Mouse (Mus musculus): ENCODE measurements around the gene Desi1. TPM values are rescaled to one million over a fixed set of nuclear protein-coding genes. Genes with fewer than 3 reads are reported as not detected.
"Not testable (repeated sequence)": the region's sequence is repeated elsewhere in the genome, so short reads cannot be mapped to it uniquely, and the experiment has no call there.

Gene Desi1
- polyA plus RNA-seq, 1 experiment from 2014 or later, result 23.8 TPM

GRCm38 (mm10) chr15:81982173-81982572, 51.5 kb downstream of the Desi1 start:
- H3K27me3 ChIP-seq (ENCODE audit: control insufficient read depth, insufficient read depth, low read length), result no peaks in the 10 kb centered on the region
- ATAC-seq (replicated peaks; ENCODE audit: insufficient number of reproducible peaks, low FRiP score, low TSS enrichment), result no peak
- H3K36me3 ChIP-seq (ENCODE audit: control insufficient read depth, insufficient read depth, low read length), result no peaks in the 10 kb centered on the region
- H3K9ac ChIP-seq (ENCODE audit: low read depth, low read length), result no peak overlapping the region
- no peaks in the 10 kb centered on the region for H3K4me1 ChIP-seq (ENCODE audit: control insufficient read depth, insufficient read depth, low read length)
- no peak overlapping the region for H3K4me2 ChIP-seq
- no peak overlapping the region for H3K4me3 ChIP-seq (ENCODE audit: low read depth, low read length)
- 53% methylated on average over 1 of the region's 1 CpGs for WGBS (ENCODE audit: insufficient replicate concordance)
- H3K9me3 ChIP-seq (replicated peaks; ENCODE audit: control insufficient read depth, low read length), result no peaks in the 10 kb centered on the region
- H3K27ac ChIP-seq (ENCODE audit: low read depth, low read length), result no peak overlapping the region

GRCm38 (mm10) chr15:81980321-81980720, 53.3 kb downstream of the Desi1 start, which contains the start of gene 1700029P11Rik:
1700029P11Rik (plus strand) TSS chr15:81980540.
- H3K36me3 ChIP-seq (ENCODE audit: control insufficient read depth, insufficient read depth, low read length), result no peaks in the 10 kb centered on the region
- H3K4me1 ChIP-seq (ENCODE audit: control insufficient read depth, insufficient read depth, low read length), result no peaks in the 10 kb centered on the region
- H3K9me3 ChIP-seq (replicated peaks; ENCODE audit: control insufficient read depth, low read length), result no peaks in the 10 kb centered on the region
- no peak within 1 kb of the TSS for H3K9ac ChIP-seq (ENCODE audit: low read depth, low read length)
- no peaks in the 10 kb centered on the region for H3K27me3 ChIP-seq (ENCODE audit: control insufficient read depth, insufficient read depth, low read length)
- ATAC-seq (replicated peaks; ENCODE audit: insufficient number of reproducible peaks, low FRiP score, low TSS enrichment), result no peak
- H3K4me2 ChIP-seq, result no peak within 1 kb of the TSS
- no peak within 1 kb of the TSS for H3K4me3 ChIP-seq (ENCODE audit: low read depth, low read length)
- WGBS (ENCODE audit: insufficient replicate concordance), result 88% methylated on average over 23 of the region's 23 CpGs
- H3K27ac ChIP-seq (ENCODE audit: low read depth, low read length), result no peak within 1 kb of the TSS

- not testable (repeated sequence) for H3K36me3 ChIP-seq (ENCODE audit: control insufficient read depth, insufficient read depth, low read length); H3K4me2 ChIP-seq; H3K27me3 ChIP-seq (ENCODE audit: control insufficient read depth, insufficient read depth, low read length); H3K9me3 ChIP-seq (replicated peaks; ENCODE audit: control insufficient read depth, low read length); H3K4me1 ChIP-seq (ENCODE audit: control insufficient read depth, insufficient read depth, low read length); ATAC-seq (replicated peaks; ENCODE audit: insufficient number of reproducible peaks, low FRiP score, low TSS enrichment); H3K9ac ChIP-seq (ENCODE audit: low read depth, low read length); H3K4me3 ChIP-seq (ENCODE audit: low read depth, low read length); H3K27ac ChIP-seq (ENCODE audit: low read depth, low read length)
- whole genome bisulfite sequencing (ENCODE audit: insufficient replicate concordance), result 90% methylated on average over 8 of the region's 8 CpGs
These were observed 58.5 kb downstream of the Desi1 start for GRCm38 (mm10) chr15:81975156-81975555.

- H3K36me3 ChIP-seq (ENCODE audit: control insufficient read depth, insufficient read depth, low read length); H3K9ac ChIP-seq (ENCODE audit: low read depth, low read length); ATAC-seq (replicated peaks; ENCODE audit: insufficient number of reproducible peaks, low FRiP score, low TSS enrichment); H3K27ac ChIP-seq (ENCODE audit: low read depth, low read length); H3K4me1 ChIP-seq (ENCODE audit: control insufficient read depth, insufficient read depth, low read length); H3K27me3 ChIP-seq (ENCODE audit: control insufficient read depth, insufficient read depth, low read length); H3K4me3 ChIP-seq (ENCODE audit: low read depth, low read length); H3K4me2 ChIP-seq; H3K9me3 ChIP-seq (replicated peaks; ENCODE audit: control insufficient read depth, low read length): not testable (repeated sequence)
- WGBS (ENCODE audit: insufficient replicate concordance), result 83% methylated on average over 4 of the region's 4 CpGs
These were observed 63.2 kb downstream of the Desi1 start for GRCm38 (mm10) chr15:81970498-81970897.

GRCm38 (mm10) chr15:81969635-81970034, 64.0 kb downstream of the Desi1 start:
- H3K4me2 ChIP-seq; H3K9ac ChIP-seq (ENCODE audit: low read depth, low read length); H3K27me3 ChIP-seq (ENCODE audit: control insufficient read depth, insufficient read depth, low read length); H3K4me3 ChIP-seq (ENCODE audit: low read depth, low read length); H3K9me3 ChIP-seq (replicated peaks; ENCODE audit: control insufficient read depth, low read length); H3K36me3 ChIP-seq (ENCODE audit: control insufficient read depth, insufficient read depth, low read length); H3K4me1 ChIP-seq (ENCODE audit: control insufficient read depth, insufficient read depth, low read length); ATAC-seq (replicated peaks; ENCODE audit: insufficient number of reproducible peaks, low FRiP score, low TSS enrichment); H3K27ac ChIP-seq (ENCODE audit: low read depth, low read length): not testable (repeated sequence)
- 71% methylated on average over 6 of the region's 6 CpGs for WGBS (ENCODE audit: insufficient replicate concordance)

GRCm38 (mm10) chr15:81969173-81969572, 64.5 kb downstream of the Desi1 start:
- 54% methylated on average over 7 of the region's 7 CpGs for WGBS (ENCODE audit: insufficient replicate concordance)
- Histone ChIP-seq H3K4me3 (ENCODE audit: low read depth, low read length) (no peak overlapping the region), H3K9ac (ENCODE audit: low read depth, low read length) (no peak overlapping the region), H3K4me1 (ENCODE audit: control insufficient read depth, insufficient read depth, low read length) (no peaks in the 10 kb centered on the region), H3K9me3 (replicated peaks; ENCODE audit: control insufficient read depth, low read length) (no peaks in the 10 kb centered on the region; the same call in 1 of the 2 replicates), H3K27me3 (ENCODE audit: control insufficient read depth, insufficient read depth, low read length) (no peaks in the 10 kb centered on the region), H3K27ac (ENCODE audit: low read depth, low read length) (no peak overlapping the region), H3K36me3 (ENCODE audit: control insufficient read depth, insufficient read depth, low read length) (no peaks in the 10 kb centered on the region), H3K4me2 (no peak overlapping the region)
- ATAC-seq (replicated peaks; ENCODE audit: insufficient number of reproducible peaks, low FRiP score, low TSS enrichment), result no peak

GRCm38 (mm10) chr15:81968447-81968846, 65.2 kb downstream of the Desi1 start:
- ATAC-seq (replicated peaks; ENCODE audit: insufficient number of reproducible peaks, low FRiP score, low TSS enrichment), result no peak
- Histone ChIP-seq H3K4me1 (ENCODE audit: control insufficient read depth, insufficient read depth, low read length) (no peaks in the 10 kb centered on the region), H3K36me3 (ENCODE audit: control insufficient read depth, insufficient read depth, low read length) (no peaks in the 10 kb centered on the region), H3K27me3 (ENCODE audit: control insufficient read depth, insufficient read depth, low read length) (no peaks in the 10 kb centered on the region), H3K9me3 (replicated peaks; ENCODE audit: control insufficient read depth, low read length) (no peaks in the 10 kb centered on the region; the same call in 1 of the 2 replicates), H3K27ac (ENCODE audit: low read depth, low read length) (no peak overlapping the region), H3K9ac (ENCODE audit: low read depth, low read length) (no peak overlapping the region), H3K4me2 (no peak overlapping the region), H3K4me3 (ENCODE audit: low read depth, low read length) (no peak overlapping the region)
- WGBS (ENCODE audit: insufficient replicate concordance), result 60% methylated on average over 2 of the region's 2 CpGs

GRCm38 (mm10) chr15:81967821-81968220, 65.8 kb downstream of the Desi1 start:
- Histone ChIP-seq H3K4me3 (ENCODE audit: low read depth, low read length) (no peak overlapping the region), H3K9ac (ENCODE audit: low read depth, low read length) (no peak overlapping the region), H3K27me3 (ENCODE audit: control insufficient read depth, insufficient read depth, low read length) (no peaks in the 10 kb centered on the region), H3K27ac (ENCODE audit: low read depth, low read length) (no peak overlapping the region), H3K36me3 (ENCODE audit: control insufficient read depth, insufficient read depth, low read length) (no peaks in the 10 kb centered on the region), H3K4me1 (ENCODE audit: control insufficient read depth, insufficient read depth, low read length) (no peaks in the 10 kb centered on the region), H3K4me2 (no peak overlapping the region), H3K9me3 (replicated peaks; ENCODE audit: control insufficient read depth, low read length) (no peaks in the 10 kb centered on the region; the same call in 1 of the 2 replicates)
- no peak for ATAC-seq (replicated peaks; ENCODE audit: insufficient number of reproducible peaks, low FRiP score, low TSS enrichment)
- WGBS (ENCODE audit: insufficient replicate concordance), result 84% methylated on average over 5 of the region's 5 CpGs

- Histone ChIP-seq H3K27ac (ENCODE audit: low read depth, low read length) (no peak overlapping the region), H3K4me1 (ENCODE audit: control insufficient read depth, insufficient read depth, low read length) (no peaks in the 10 kb centered on the region), H3K4me3 (ENCODE audit: low read depth, low read length) (no peak overlapping the region), H3K9me3 (replicated peaks; ENCODE audit: control insufficient read depth, low read length) (no peaks in the 10 kb centered on the region), H3K36me3 (ENCODE audit: control insufficient read depth, insufficient read depth, low read length) (no peaks in the 10 kb centered on the region), H3K9ac (ENCODE audit: low read depth, low read length) (no peak overlapping the region), H3K27me3 (ENCODE audit: control insufficient read depth, insufficient read depth, low read length) (no peaks in the 10 kb centered on the region), H3K4me2 (no peak overlapping the region)
- 77% methylated on average over 13 of the region's 14 CpGs for WGBS (ENCODE audit: insufficient replicate concordance)
- no peak for ATAC-seq (replicated peaks; ENCODE audit: insufficient number of reproducible peaks, low FRiP score, low TSS enrichment)
These were observed 67.4 kb downstream of the Desi1 start for GRCm38 (mm10) chr15:81966062-81966829.
